Mouse (Mus musculus) CD4-positive, CD25-positive, alpha-beta regulatory T cell, adult 2 months (primary cell): Measurements from ENCODE around the gene Plekhd1.

ENCODE experiments used
- DNase-seq: peaks from one replicate; pipeline ENCODE4 v3.0.0-alpha.2; 2012; ENCODE audit warnings: low read depth, low spot score

Gene Plekhd1

DNA sequence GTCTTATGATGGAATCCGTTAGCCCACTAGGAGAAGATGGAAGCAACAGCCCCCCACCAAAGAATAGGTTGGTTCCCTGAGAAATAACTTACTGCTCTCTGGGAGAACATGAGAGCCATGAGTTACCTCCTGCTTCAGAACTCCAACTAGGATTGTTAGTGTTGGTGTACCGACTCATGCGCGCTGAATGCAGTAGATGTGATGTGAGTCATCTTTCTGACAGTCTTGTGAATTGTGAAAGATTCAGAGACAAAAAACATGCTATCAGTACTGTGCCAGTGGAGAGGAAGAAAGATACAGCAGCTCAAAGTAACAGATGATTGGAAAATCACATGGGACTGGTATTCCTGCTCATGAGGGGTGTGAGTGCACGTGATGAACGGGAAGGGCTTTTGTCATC lies 59.2 kb downstream of the Plekhd1 start:
- DNase-seq = no peak

DNA sequence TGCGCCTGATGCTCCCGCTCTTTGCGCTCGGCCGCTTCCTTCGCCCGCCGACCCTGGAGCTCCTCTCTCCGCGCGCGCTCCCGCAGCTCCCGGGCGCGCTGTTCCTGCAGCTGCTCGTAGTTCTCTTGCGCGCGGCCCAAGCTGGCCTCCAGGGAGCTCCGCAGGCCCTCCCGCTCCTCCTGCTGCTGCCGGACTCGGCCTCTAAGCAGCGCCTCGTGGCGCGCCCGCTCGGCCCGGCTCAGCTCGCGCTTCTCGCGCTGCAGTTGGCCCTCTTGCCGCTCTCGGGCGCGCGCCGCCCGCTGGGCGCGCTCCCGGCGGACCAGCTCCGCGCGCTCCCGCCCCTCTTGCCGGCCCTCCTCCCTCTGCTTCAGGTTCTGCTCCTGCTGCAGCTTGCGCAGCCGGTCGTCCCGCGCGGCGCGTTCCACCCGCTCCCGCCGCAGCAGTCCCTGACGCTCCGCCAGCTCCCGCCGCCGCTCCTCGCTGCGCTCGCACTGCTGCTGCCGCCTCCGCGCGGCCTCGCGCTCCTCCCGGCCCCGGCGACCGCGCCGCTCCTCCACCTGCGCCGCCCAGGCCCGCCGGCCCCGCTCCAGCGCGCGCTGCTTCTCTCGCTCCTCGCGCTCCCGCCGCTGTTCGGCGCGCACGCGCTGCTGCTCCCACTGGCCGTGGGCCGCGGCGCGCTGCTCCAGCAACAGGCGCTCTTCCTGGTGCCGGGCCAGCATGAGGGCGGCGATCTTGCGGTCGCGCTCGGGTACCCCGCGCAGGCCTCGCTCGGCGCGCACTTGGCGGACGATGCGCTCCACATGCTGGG lies 65.6 kb downstream of the Plekhd1 start:
- peak; percentile 51 for DNase-seq

GRCm38 (mm10) chr12:80758559-80759386 lies 66.4 kb downstream of the Plekhd1 start:
- peak; percentile 19 for DNase-seq

- DNase-seq = no peak
These were observed 67.0 kb downstream of the Plekhd1 start for GRCm38 (mm10) chr12:80759387-80759712.

DNA sequence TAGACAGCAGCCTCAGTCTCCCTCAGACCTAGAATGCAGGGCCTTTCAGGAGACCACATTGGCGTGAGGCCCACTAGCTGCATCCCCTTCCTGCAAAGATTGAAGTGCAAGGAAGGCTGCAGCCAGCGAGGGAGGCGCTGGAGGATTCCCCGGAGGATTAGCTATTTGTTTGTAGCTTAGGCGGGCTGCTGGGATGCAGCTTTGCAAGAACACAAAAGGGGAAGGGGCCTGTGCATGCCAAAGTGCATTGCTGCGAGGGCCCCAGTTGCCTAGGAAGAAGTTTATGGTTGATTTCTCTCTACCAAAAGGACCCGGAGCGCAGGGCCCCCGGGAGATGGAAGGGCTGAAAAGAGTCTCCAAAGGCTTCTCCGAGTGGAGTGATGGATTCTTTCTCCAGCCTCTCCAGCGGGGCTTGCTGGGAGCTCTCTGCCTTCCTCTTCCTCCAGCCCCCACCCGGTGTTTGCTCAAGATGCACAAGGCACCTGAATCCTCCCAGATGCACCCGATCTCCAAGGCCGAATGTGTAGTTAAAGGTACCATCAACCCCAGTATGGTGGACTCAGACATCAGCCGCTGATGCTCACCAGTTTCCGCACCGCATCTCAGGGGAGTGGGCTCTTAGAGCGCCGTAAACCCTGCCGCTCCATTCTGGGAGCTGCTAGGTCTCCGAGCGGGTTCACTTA lies 67.5 kb downstream of the Plekhd1 start:
- DNase-seq = no peak

DNA sequence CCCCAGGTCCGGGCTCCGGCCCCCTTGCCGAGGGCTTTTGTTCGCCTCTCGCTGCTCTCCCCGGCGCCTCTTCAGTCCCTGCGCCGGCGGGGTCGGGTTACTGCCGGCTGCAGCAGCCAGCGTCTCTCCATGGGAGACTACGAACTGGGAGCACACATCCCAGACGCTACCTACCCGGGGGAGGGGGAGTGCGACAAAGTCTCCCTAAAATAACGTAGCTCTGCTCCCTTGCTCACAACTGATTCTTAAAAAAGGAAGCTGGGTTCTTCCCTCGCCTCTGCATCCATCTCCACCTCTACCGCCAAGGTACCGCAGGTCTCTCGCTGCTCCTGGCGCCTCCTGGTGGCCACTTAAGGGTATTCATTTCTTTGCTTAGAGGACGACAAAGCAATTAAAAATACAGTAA lies 68.0 kb downstream of the Plekhd1 start, which contains the start of gene Ccdc177:
Gene Ccdc177 (minus strand): TSS at position 292 of the 406 bp plus-strand sequence.
- DNase-seq = peak; percentile 90

DNA sequence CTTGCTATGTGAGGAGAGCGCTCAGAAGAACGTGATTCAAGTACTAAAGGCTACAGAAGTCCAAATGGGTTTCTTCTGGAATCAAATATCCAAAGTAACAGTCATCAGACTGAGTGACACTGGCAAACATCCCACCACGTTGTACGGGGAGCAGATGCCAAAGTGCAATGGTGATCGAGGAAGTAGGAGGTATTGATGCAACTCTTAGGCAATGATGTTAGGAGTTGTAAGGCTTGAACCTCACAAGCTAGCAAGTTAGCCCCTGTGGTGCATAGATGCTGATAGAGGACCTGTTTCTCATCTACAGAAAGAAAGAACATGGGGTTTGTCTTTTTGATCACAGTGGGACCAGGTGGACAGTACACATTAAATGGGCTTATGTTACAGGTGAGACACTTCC lies 70.6 kb downstream of the Plekhd1 start:
- no peak for DNase-seq

DNA sequence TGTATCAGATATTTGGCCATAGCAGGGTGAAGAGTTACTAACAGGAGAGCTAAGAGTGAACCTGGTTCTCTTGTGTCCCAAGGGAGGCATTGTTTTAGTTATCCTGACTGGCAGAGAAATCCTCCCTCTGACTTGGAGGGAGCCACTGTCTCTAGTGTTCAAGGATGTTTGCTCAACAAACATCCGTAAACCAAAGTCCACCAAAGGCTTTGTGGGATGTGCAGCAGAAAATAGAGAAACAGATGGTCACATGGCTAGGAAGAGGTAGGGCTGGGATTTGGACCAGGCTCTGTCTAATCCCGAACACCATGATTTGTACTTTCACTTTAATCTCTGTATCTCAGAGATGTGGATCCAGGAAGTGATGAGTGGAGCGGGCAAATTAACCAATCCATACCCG lies 71.7 kb downstream of the Plekhd1 start:
- no peak for DNase-seq

DNA sequence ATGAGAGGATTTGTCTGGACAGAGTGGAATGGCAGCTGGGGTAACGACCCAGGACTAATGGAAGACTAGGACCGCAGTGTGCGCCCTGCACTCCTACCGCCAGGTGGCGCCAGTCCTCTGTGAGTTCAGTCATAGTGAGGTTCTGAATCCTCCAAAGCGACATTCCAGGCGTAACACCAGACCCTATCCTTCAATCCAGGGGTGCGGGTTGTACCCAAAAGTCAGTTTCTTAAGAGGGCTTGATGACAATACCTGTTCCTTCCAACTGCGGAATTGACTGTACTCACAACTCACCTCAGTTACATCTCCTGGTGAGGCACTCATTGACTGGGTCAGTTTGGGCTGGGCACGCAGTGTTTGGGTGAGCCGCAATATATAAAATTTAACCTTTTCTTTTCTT lies 77.3 kb downstream of the Plekhd1 start:
- peak; percentile 89 for DNase-seq
